Comparison of ENCODE assay signal across 27 mouse cellular contexts in genomic region chrX:97658726-97659125, GRCm38 (mm10).
DNase-seq lines count a peak whose midpoint lies in the region; ATAC-seq lines count a peak whose summit lies in the region.
"Had no signal": no experiment of that assay in that cellular context is flagged by ENCODE, and none has a peak within 500 bp of the region (broad histone marks: within the 10 kb centered on the region; RNA-seq: fewer than 3 reads in every experiment).

No protein-coding gene starts in this region.

- no peak for ATAC-seq in embryonic facial prominence, embryonic 14.5 days (ENCODE audit: low read depth)
- ATAC-seq: forebrain, embryonic 16.5 days; liver, embryonic 12.5 days had no signal

- no peak overlapping the region for H3K4me3 ChIP-seq in embryonic facial prominence, embryonic 14.5 days (ENCODE audit: low read depth, low read length)
- no peak overlapping the region for H3K4me3 ChIP-seq in embryonic facial prominence, embryonic 10.5 days
- H3K4me3 ChIP-seq: embryonic facial prominence, embryonic 15.5 days; heart, adult 2 months; heart, embryonic 13.5 days; limb, embryonic 12.5 days; liver, embryonic 12.5 days had no signal

- H3K9ac ChIP-seq in embryonic facial prominence, embryonic 14.5 days (ENCODE audit: low read depth, low read length), result no peak overlapping the region
- H3K9ac ChIP-seq: embryonic facial prominence, embryonic 15.5 days; heart, embryonic 13.5 days; limb, embryonic 12.5 days; liver, embryonic 12.5 days had no signal

- no peaks in the 10 kb centered on the region for H3K27me3 ChIP-seq in embryonic facial prominence, embryonic 14.5 days (replicated peaks; ENCODE audit: control insufficient read depth, insufficient read depth, low read length)
- H3K27me3 ChIP-seq in embryonic facial prominence, embryonic 10.5 days (replicated peaks; ENCODE audit: low read depth, poor library complexity, severe bottlenecking), result no peaks in the 10 kb centered on the region
- H3K27me3 ChIP-seq: embryonic facial prominence, embryonic 15.5 days; heart, embryonic 13.5 days; limb, embryonic 12.5 days; liver, embryonic 12.5 days had no signal

- no peaks in the 10 kb centered on the region for H3K4me1 ChIP-seq in embryonic facial prominence, embryonic 14.5 days (ENCODE audit: control insufficient read depth, insufficient read depth, low read length)
- no peaks in the 10 kb centered on the region for H3K4me1 ChIP-seq in embryonic facial prominence, embryonic 10.5 days
- H3K4me1 ChIP-seq: embryonic facial prominence, embryonic 15.5 days; heart, embryonic 13.5 days; limb, embryonic 12.5 days; liver, embryonic 12.5 days had no signal

- DNase-seq in embryonic facial prominence, embryonic 14.5 days (ENCODE audit: low spot score), result peak; percentile 3
- no peak for DNase-seq in embryonic facial prominence, embryonic 10.5 days (ENCODE audit: low spot score)
- peak; percentile 7 for DNase-seq in urinary bladder, postnatal 14 days (ENCODE audit: low spot score)
- no peak for DNase-seq in urinary bladder, adult 2 months (ENCODE audit: low spot score)
- peak; percentile 18 to 24 for DNase-seq in adrenal gland, postnatal 36 days
- DNase-seq in left cerebral cortex, adult 11 months (ENCODE audit: low spot score), result no peak
- DNase-seq in cerebellum, postnatal 25 days, result no peak
- DNase-seq: B cell, adult 2 months; cerebellum, adult 18-20 months; cerebellum, postnatal 14 days; embryo, embryonic 11 days; gastrocnemius, postnatal 25 days; heart, adult 2 months; heart, postnatal 14 days; kidney, adult 11 months; kidney, postnatal 14 days; lung, adult 18-20 months; lung, postnatal 10 days; right cerebral cortex, postnatal 4 days; thymus, adult 18-20 months; thymus, postnatal 4 days had no signal

- H3K4me2 ChIP-seq in embryonic facial prominence, embryonic 14.5 days (ENCODE audit: low read depth, low read length), result no peak overlapping the region
- H3K4me2 ChIP-seq: embryonic facial prominence, embryonic 15.5 days; heart, embryonic 13.5 days; limb, embryonic 12.5 days; liver, embryonic 12.5 days; midbrain, embryonic 11.5 days had no signal

- WGBS in embryonic facial prominence, embryonic 14.5 days, result 100% methylated on average over 1 of the region's 1 CpGs
- 91% methylated on average over 1 of the region's 1 CpGs for WGBS in embryonic facial prominence, embryonic 10.5 days

- H3K9me3 ChIP-seq in embryonic facial prominence, embryonic 14.5 days (ENCODE audit: control insufficient read depth, low read length), result no peaks in the 10 kb centered on the region
- H3K9me3 ChIP-seq in embryonic facial prominence, embryonic 10.5 days, result no peaks in the 10 kb centered on the region
- H3K9me3 ChIP-seq: embryonic facial prominence, embryonic 15.5 days; heart, embryonic 13.5 days; limb, embryonic 12.5 days; liver, embryonic 12.5 days had no signal

- no peaks in the 10 kb centered on the region for H3K36me3 ChIP-seq in embryonic facial prominence, embryonic 14.5 days (ENCODE audit: control insufficient read depth, insufficient read depth, low read length)
- H3K36me3 ChIP-seq in embryonic facial prominence, embryonic 10.5 days (replicated peaks), result no peaks in the 10 kb centered on the region
- H3K36me3 ChIP-seq: embryonic facial prominence, embryonic 15.5 days; heart, embryonic 13.5 days; limb, embryonic 12.5 days; liver, embryonic 12.5 days had no signal

- H3K27ac ChIP-seq in embryonic facial prominence, embryonic 14.5 days (replicated peaks; ENCODE audit: low read depth, low read length), result no peak overlapping the region
- no peak overlapping the region for H3K27ac ChIP-seq in embryonic facial prominence, embryonic 10.5 days (replicated peaks)
- H3K27ac ChIP-seq: embryonic facial prominence, embryonic 15.5 days; heart, adult 2 months; heart, embryonic 13.5 days; limb, embryonic 12.5 days; liver, embryonic 12.5 days had no signal

Comparison
In these comparisons a context has a peak if more than half of its experiments do, and no peak if none do; other contexts are left out.
1. DNase-seq: peak in embryonic facial prominence, embryonic 14.5 days (single experiment), urinary bladder, postnatal 14 days (single experiment) and adrenal gland, postnatal 36 days (2 of 2); none in embryonic facial prominence, embryonic 10.5 days (single experiment), urinary bladder, adult 2 months (single experiment), left cerebral cortex, adult 11 months (single experiment) and cerebellum, postnatal 25 days (0 of 2).